Mouse (Mus musculus): ENCODE results near the gene Nt5dc3.

- TF ChIP-seq POLR2A (IDR thresholded peaks at IDR 0.05; ENCODE audit: low read depth, low read length): no peak
- no peak for TF ChIP-seq CTCF (IDR thresholded peaks at IDR 0.05; ENCODE audit: extremely low read depth, insufficient read depth, insufficient read length, insufficient replicate concordance)
Measured at GRCm38 (mm10) chr10:86765344-86765966, 13.3 kb upstream of the Nt5dc3 start.
